Mouse (Mus musculus): ENCODE measurements around the gene Gm3336. TPM values are rescaled to one million over a fixed set of nuclear protein-coding genes. Genes with fewer than 3 reads are reported as not detected.

Gm3336 gene
- polyA plus RNA-seq, 1 experiment: not detected

GRCm38 (mm10) chr8:70768231-70768776 lies 50.0 kb downstream of the Gm3336 start:
- Histone ChIP-seq H3K27ac (ENCODE audit: insufficient read depth, low read depth, low read length) (peak overlapping the region; percentile 76), H3K4me1 (ENCODE audit: control insufficient read depth, insufficient read depth, low read length) (peaks cover 27% of the 10 kb centered on the region), H3K4me3 (ENCODE audit: insufficient read depth, low read length) (no peak overlapping the region)
- TF ChIP-seq POLR2A (IDR thresholded peaks at IDR 0.05; ENCODE audit: borderline replicate concordance, low read depth, low read length) (no peak), CTCF (IDR thresholded peaks at IDR 0.05; ENCODE audit: low read depth, low read length) (no peak)

DNA sequence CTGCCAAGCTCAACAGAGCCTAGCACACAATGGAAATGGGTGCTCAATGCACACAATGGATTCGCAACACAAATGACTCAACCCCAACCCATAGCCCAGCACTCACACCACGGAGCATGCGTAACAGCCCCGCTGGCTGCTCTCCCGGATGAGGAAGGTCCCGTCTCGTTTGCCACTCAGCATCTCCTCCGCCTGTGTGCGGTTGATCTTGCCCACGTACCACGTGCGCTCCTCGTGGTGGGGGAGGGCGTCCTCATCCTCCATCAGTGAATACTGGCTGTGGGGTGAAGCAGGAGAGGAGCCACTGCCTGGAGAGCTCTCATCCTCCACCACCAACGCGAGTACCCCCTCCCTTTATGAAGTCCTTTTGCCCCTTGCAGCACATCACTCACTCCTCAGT lies 50.6 kb downstream of the Gm3336 start:
- peaks cover 27% of the 10 kb centered on the region for H3K4me1 ChIP-seq (ENCODE audit: control insufficient read depth, insufficient read depth, low read length)
- no peak overlapping the region for H3K4me3 ChIP-seq (ENCODE audit: insufficient read depth, low read length)
- TF ChIP-seq POLR2A (IDR thresholded peaks at IDR 0.05; ENCODE audit: borderline replicate concordance, low read depth, low read length) (no peak), CTCF (IDR thresholded peaks at IDR 0.05; ENCODE audit: low read depth, low read length) (no peak)
- peak overlapping the region; percentile 50 for H3K27ac ChIP-seq (ENCODE audit: insufficient read depth, low read depth, low read length)

DNA sequence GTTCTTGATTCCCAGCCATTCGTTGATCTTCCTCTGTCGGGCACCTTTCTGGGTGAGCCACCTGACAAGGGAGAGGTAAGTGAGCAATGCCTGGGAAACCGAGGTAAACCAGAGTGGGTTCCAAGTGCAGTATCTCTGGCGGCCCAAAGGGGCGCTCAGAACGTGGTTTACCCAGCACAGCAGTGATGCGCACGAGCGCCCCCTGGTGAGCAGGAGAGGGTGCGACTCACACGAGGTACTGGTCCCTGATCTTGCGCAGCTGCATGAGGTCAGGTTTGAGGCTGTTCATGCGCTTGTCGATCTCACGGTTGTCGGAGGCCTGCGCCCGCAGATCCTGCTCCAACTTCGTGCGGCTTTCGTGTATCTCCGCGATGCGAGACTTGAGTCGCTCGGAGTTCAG lies 51.0 kb downstream of the Gm3336 start:
- Histone ChIP-seq H3K4me1 (ENCODE audit: control insufficient read depth, insufficient read depth, low read length) (peaks cover 27% of the 10 kb centered on the region), H3K4me3 (ENCODE audit: insufficient read depth, low read length) (no peak overlapping the region), H3K27ac (ENCODE audit: insufficient read depth, low read depth, low read length) (peak overlapping the region; percentile 50)
- TF ChIP-seq CTCF (IDR thresholded peaks at IDR 0.05; ENCODE audit: low read depth, low read length) (peak; percentile 93), POLR2A (IDR thresholded peaks at IDR 0.05; ENCODE audit: borderline replicate concordance, low read depth, low read length) (no peak)

DNA sequence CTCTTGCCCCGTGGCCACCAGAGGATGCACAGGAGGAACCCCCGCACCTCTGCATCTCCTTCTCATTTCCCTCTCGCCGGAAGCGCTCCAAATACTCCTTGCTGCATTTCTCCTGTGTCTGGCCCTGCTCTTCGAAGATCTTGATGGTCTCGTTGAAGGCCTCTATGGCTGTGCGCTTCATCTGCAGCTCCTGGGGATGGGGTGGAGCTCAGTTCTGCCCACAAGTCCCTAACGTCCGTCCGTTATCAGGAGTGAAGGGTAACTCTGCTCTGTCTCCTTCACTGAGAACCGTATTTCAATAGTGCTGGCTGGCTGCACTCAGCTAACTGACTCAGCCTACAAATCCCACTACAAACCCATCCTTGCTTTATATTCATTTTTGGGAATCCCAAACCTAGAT lies 51.5 kb downstream of the Gm3336 start:
- Histone ChIP-seq H3K4me3 (ENCODE audit: insufficient read depth, low read length) (no peak overlapping the region), H3K4me1 (ENCODE audit: control insufficient read depth, insufficient read depth, low read length) (peaks cover 23% of the 10 kb centered on the region), H3K27ac (ENCODE audit: insufficient read depth, low read depth, low read length) (no peak overlapping the region)
- no peak for TF ChIP-seq CTCF (IDR thresholded peaks at IDR 0.05; ENCODE audit: low read depth, low read length)
- no peak for TF ChIP-seq POLR2A (IDR thresholded peaks at IDR 0.05; ENCODE audit: borderline replicate concordance, low read depth, low read length)

- Histone ChIP-seq H3K27ac (ENCODE audit: insufficient read depth, low read depth, low read length) (no peak overlapping the region), H3K4me1 (ENCODE audit: control insufficient read depth, insufficient read depth, low read length) (peaks cover 29% of the 10 kb centered on the region), H3K4me3 (ENCODE audit: insufficient read depth, low read length) (no peak overlapping the region)
- TF ChIP-seq POLR2A (IDR thresholded peaks at IDR 0.05; ENCODE audit: borderline replicate concordance, low read depth, low read length) (no peak), CTCF (IDR thresholded peaks at IDR 0.05; ENCODE audit: low read depth, low read length) (no peak)
Measured at GRCm38 (mm10) chr8:70770748-70771147, 52.4 kb downstream of the Gm3336 start.

DNA sequence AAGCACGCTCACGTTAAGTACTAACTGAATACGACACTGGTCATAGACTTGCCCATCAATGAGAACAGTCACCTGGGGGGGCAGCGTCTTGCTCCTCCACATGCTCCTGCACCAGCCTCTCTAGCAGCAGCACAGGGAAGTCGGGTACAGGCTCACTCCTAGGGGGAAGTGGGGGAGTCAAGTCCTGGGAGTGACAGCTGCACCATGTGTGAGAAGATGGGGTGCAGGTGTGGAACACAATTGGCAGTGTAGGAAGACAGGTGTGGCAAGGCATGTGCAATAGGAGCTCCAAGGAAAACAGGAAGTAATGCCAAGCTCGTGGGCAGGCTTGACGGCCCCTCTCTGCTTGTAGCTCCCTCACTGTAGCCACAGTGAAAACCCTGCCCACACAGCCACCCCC lies 52.9 kb downstream of the Gm3336 start:
- no peak for TF ChIP-seq CTCF (IDR thresholded peaks at IDR 0.05; ENCODE audit: low read depth, low read length)
- H3K27ac ChIP-seq (ENCODE audit: insufficient read depth, low read depth, low read length): no peak overlapping the region

DNA sequence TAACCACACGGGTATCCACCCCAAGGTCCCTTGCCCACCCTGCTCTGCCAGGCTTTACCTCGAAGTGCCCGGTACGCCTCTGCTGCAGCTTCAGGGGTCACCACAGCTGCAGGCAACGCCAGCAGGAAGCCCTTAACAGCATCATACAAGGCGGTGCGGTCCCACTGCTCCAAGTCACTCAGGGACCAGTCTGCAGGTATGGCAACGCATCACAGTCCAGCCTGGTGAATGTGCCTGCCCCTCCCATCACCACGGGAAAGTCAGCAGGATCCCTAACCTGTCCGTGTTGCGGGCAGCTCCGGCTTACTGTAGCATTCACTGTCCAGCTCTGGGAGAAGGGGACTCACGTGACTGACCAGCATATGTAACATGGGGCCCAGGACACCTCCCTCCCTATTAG lies 53.7 kb downstream of the Gm3336 start:
- H3K27ac ChIP-seq (ENCODE audit: insufficient read depth, low read depth, low read length): no peak overlapping the region
- H3K4me3 ChIP-seq (ENCODE audit: insufficient read depth, low read length): no peak overlapping the region
- TF ChIP-seq CTCF (IDR thresholded peaks at IDR 0.05; ENCODE audit: low read depth, low read length) (no peak), POLR2A (IDR thresholded peaks at IDR 0.05; ENCODE audit: borderline replicate concordance, low read depth, low read length) (no peak)
- H3K4me1 ChIP-seq (ENCODE audit: control insufficient read depth, insufficient read depth, low read length): peaks cover 28% of the 10 kb centered on the region

More for the DNA sequence above, 52.9 kb downstream of the Gm3336 start:
- Histone ChIP-seq H3K4me3 (ENCODE audit: insufficient read depth, low read length) (no peak overlapping the region), H3K4me1 (ENCODE audit: control insufficient read depth, insufficient read depth, low read length) (peaks cover 30% of the 10 kb centered on the region)

Other genes starting within 250 kb of the Gm3336 start
- gene Klhl26, start 241.6 kb upstream of the Gm3336 start, polyA plus RNA-seq (2012; ENCODE audit: insufficient read depth, insufficient read length, missing spikeins): 10.8 and 10.9 TPM in 2 replicates
- not detected in 2 replicates for gene Tmem59l, start 231.2 kb upstream of the Gm3336 start, polyA plus RNA-seq (2012; ENCODE audit: insufficient read depth, insufficient read length, missing spikeins)
- 0.97 and 1.0 TPM in 2 replicates for gene Crlf1, start 225.4 kb upstream of the Gm3336 start, polyA plus RNA-seq (2012; ENCODE audit: insufficient read depth, insufficient read length, missing spikeins)
- 80.7 and 86.0 TPM in 2 replicates for gene Rex1bd, start 211.8 kb upstream of the Gm3336 start, polyA plus RNA-seq (2012; ENCODE audit: insufficient read depth, insufficient read length, missing spikeins)
- gene Uba52, start 207.7 kb upstream of the Gm3336 start, polyA plus RNA-seq (2012; ENCODE audit: insufficient read depth, insufficient read length, missing spikeins): 825 and 873 TPM in 2 replicates
- 163 and 178 TPM in 2 replicates for gene Fkbp8, start 190.8 kb upstream of the Gm3336 start, polyA plus RNA-seq (2012; ENCODE audit: insufficient read depth, insufficient read length, missing spikeins)
- gene Kxd1, start 190.6 kb upstream of the Gm3336 start, polyA plus RNA-seq (2012; ENCODE audit: insufficient read depth, insufficient read length, missing spikeins): 82.2 and 82.3 TPM in 2 replicates
- gene Ell, start 179.1 kb upstream of the Gm3336 start, polyA plus RNA-seq (2012; ENCODE audit: insufficient read depth, insufficient read length, missing spikeins): 17.1 TPM in 2 replicates
- gene Isyna1, start 124.2 kb upstream of the Gm3336 start, polyA plus RNA-seq (2012; ENCODE audit: insufficient read depth, insufficient read length, missing spikeins): 36.0 and 41.4 TPM in 2 replicates
- gene Ssbp4, start 109.7 kb upstream of the Gm3336 start, polyA plus RNA-seq (2012; ENCODE audit: insufficient read depth, insufficient read length, missing spikeins): 106 and 123 TPM in 2 replicates
- 185 and 197 TPM in 2 replicates for gene Lrrc25, start 102.4 kb upstream of the Gm3336 start, polyA plus RNA-seq (2012; ENCODE audit: insufficient read depth, insufficient read length, missing spikeins)
- gene Gdf15, start 86.1 kb upstream of the Gm3336 start, polyA plus RNA-seq (2012; ENCODE audit: insufficient read depth, insufficient read length, missing spikeins): 3.3 and 4.9 TPM in 2 replicates
- 33.0 and 35.2 TPM in 2 replicates for gene Pgpep1, start 58.2 kb upstream of the Gm3336 start, polyA plus RNA-seq (2012; ENCODE audit: insufficient read depth, insufficient read length, missing spikeins)
- 62.3 and 65.9 TPM in 2 replicates for gene Lsm4, start 45.3 kb upstream of the Gm3336 start, polyA plus RNA-seq (2012; ENCODE audit: insufficient read depth, insufficient read length, missing spikeins)
- gene Jund, start 19.6 kb upstream of the Gm3336 start, polyA plus RNA-seq (2012; ENCODE audit: insufficient read depth, insufficient read length, missing spikeins): 102 and 111 TPM in 2 replicates
- not detected in 2 replicates for gene Iqcn, start 15.1 kb upstream of the Gm3336 start, polyA plus RNA-seq (2012; ENCODE audit: insufficient read depth, insufficient read length, missing spikeins)
- not detected in 2 replicates for gene Pde4c, start 5.2 kb downstream of the Gm3336 start, polyA plus RNA-seq (2012; ENCODE audit: insufficient read depth, insufficient read length, missing spikeins)
- 7.9 and 9.4 TPM in 2 replicates for gene Rab3a, start 36.1 kb downstream of the Gm3336 start, polyA plus RNA-seq (2012; ENCODE audit: insufficient read depth, insufficient read length, missing spikeins)
- gene Mpv17l2, start 42.4 kb downstream of the Gm3336 start, polyA plus RNA-seq (2012; ENCODE audit: insufficient read depth, insufficient read length, missing spikeins): 32.4 and 33.7 TPM in 2 replicates
- gene Pik3r2, start 58.2 kb downstream of the Gm3336 start, polyA plus RNA-seq (2012; ENCODE audit: insufficient read depth, insufficient read length, missing spikeins): 26.9 and 27.5 TPM in 2 replicates
- 57.7 and 59.6 TPM in 2 replicates for gene Mast3, start 86.5 kb downstream of the Gm3336 start, polyA plus RNA-seq (2012; ENCODE audit: insufficient read depth, insufficient read length, missing spikeins)
- gene Il12rb1, start 89.9 kb downstream of the Gm3336 start, polyA plus RNA-seq (2012; ENCODE audit: insufficient read depth, insufficient read length, missing spikeins): 0.20 TPM in 1 of 2 replicates, not detected in the other
- 27.8 and 29.7 TPM in 2 replicates for gene Arrdc2, start 121.2 kb downstream of the Gm3336 start, polyA plus RNA-seq (2012; ENCODE audit: insufficient read depth, insufficient read length, missing spikeins)
- 0.99 and 1.8 TPM in 2 replicates for gene Kcnn1, start 144.7 kb downstream of the Gm3336 start, polyA plus RNA-seq (2012; ENCODE audit: insufficient read depth, insufficient read length, missing spikeins)
- gene Ccdc124, start 155.4 kb downstream of the Gm3336 start, polyA plus RNA-seq (2012; ENCODE audit: insufficient read depth, insufficient read length, missing spikeins): 35.6 and 39.9 TPM in 2 replicates
- gene Slc5a5, start 174.2 kb downstream of the Gm3336 start, polyA plus RNA-seq (2012; ENCODE audit: insufficient read depth, insufficient read length, missing spikeins): not detected in 2 replicates
- gene Rpl18a, start 178.9 kb downstream of the Gm3336 start, polyA plus RNA-seq (2012; ENCODE audit: insufficient read depth, insufficient read length, missing spikeins): 1,719 and 1,824 TPM in 2 replicates
- gene Map1s, start 187.4 kb downstream of the Gm3336 start, polyA plus RNA-seq (2012; ENCODE audit: insufficient read depth, insufficient read length, missing spikeins): 37.3 and 44.2 TPM in 2 replicates